Mouse (Mus musculus) myocyte (in vitro differentiated cells): ENCODE data around the gene Eln.

Experiments
- CEBPB ChIP-seq: IDR thresholded peaks from 2 replicates; pipeline ENCODE4 v1.6.1; 2011; ENCODE audit warnings: mild to moderate bottlenecking, moderate library complexity; ENCODE audit not compliant: poor library complexity, insufficient read depth, severe bottlenecking
- MAX ChIP-seq: IDR thresholded peaks from one replicate; pipeline ENCODE4 v1.6.1; 2011; ENCODE audit warnings: low read depth, mild to moderate bottlenecking, control low read depth
- MYOG ChIP-seq, 3 experiments: IDR thresholded peaks; one replicate each; pipeline ENCODE4 v1.6.1; 2011; ENCODE audit warnings: control low read depth in 2 of 3, low read depth in 2 of 3, mild to moderate bottlenecking in 2 of 3; ENCODE audit not compliant: insufficient read length in 2 of 3, control insufficient read depth in 1 of 3, insufficient read depth in 1 of 3
- POLR2A ChIP-seq: IDR thresholded peaks from one replicate; pipeline ENCODE4 v1.6.1; 2011; ENCODE audit warnings: low read depth, mild to moderate bottlenecking, control low read depth, moderate library complexity; ENCODE audit not compliant: insufficient read length
- TCF12 ChIP-seq: IDR thresholded peaks from one replicate; pipeline ENCODE4 v1.6.1; 2011; ENCODE audit warnings: mild to moderate bottlenecking, control low read depth; ENCODE audit not compliant: poor library complexity, insufficient read depth, severe bottlenecking
- TCF3 ChIP-seq: IDR thresholded peaks from one replicate; pipeline ENCODE4 v1.6.1; 2011; ENCODE audit warnings: low read depth, control low read depth; ENCODE audit not compliant: insufficient read length

- TF ChIP-seq POLR2A (no peak), CEBPB (no peak), MAX (no peak), TCF3 (no peak), TCF12 (no peak), MYOG (IDR thresholded peaks at IDR 0.05; ENCODE audit: control insufficient read depth in 1 of 3, insufficient read depth in 1 of 3, insufficient read length in 2 of 3, low read depth in 2 of 3) (no peak)
Observed at GRCm38 (mm10) chr5:134704157-134704556, 43.0 kb downstream of the Eln start.
